Mouse (Mus musculus): ENCODE results near the gene Wrap73. TPM values are rescaled to one million over a fixed set of nuclear protein-coding genes. Genes with fewer than 3 reads are reported as not detected.

Wrap73 gene
- total RNA-seq, 2 experiments from 2014 or later = 9.7 to 10.5 TPM

DNA sequence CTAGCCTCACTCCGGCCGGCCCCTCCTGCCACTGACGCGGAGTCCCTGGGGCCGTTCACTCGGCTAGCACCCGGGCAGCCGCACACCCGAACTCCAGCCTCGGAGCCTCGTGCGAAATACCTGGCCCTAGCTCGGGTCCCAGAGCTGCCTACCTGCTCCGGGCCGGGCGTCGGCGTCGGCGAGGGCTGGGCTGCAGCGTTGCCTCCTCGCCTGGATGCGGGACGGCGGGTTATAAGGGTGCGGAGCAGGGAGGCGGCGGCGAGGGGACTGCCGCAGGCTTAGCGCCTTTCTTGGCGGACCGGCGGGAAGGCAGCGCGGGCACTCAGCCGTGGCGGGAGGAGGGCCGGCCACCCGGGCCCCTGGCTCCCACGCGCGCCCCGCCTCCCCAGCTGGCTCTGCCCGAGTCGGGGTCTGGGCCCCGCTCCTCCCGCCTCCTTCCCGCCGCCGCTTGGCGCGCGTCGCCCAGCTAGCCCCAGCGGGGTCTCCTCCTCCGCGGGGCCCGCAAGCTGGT, 2.4 kb upstream of the Wrap73 start:
- DNase-seq = peak; percentile 20

DNA sequence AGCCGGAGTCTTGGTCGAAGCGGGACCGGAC, 2.2 kb upstream of the Wrap73 start, which contains the start of gene Trp73:
Trp73 (minus strand) TSS at position 27 of the 31 bp plus-strand sequence.
- no peak for DNase-seq

DNA sequence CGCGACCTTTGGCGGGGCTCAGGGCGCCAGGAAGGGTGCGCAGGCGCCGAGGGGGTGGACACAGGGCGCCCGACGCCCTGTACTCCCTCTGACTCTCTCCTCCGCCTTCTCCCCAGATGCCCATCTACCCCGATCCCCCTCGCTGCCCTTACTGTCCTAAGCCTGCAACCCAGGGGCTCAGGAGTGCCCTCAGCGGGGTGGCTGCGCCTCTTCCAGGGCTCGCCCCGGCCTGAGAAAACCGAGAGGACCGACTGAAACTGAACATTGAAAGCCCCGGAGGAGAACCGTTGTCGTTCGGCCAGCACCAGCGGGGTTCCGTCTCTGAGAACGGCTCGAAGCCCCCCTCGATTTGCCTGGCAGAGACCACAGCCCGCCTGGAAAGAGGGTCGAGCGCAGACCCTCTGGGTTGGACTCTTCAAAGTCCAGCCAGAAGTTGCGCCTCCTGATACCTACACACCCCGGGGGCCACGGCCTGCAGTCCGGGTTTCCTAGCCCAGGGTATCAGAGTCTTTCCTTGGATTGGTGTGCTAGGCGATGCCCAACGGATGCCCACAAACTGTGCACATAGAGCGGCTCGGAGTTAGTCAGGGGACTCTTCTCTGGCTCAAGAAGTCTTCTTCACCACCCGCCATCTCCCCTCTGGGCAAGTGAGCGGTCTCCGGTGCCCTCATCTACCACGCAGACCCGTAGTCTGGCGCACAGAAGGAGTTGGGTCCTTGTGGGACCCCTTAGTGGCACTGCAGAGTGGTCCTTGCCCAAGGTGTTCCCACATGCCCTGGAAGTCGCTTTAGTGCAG, 1.8 kb upstream of the Wrap73 start:
- DNase-seq = no peak

GRCm38 (mm10) chr4:154141009-154141867, 934 bp upstream of the Wrap73 start:
- no peak for DNase-seq

DNA sequence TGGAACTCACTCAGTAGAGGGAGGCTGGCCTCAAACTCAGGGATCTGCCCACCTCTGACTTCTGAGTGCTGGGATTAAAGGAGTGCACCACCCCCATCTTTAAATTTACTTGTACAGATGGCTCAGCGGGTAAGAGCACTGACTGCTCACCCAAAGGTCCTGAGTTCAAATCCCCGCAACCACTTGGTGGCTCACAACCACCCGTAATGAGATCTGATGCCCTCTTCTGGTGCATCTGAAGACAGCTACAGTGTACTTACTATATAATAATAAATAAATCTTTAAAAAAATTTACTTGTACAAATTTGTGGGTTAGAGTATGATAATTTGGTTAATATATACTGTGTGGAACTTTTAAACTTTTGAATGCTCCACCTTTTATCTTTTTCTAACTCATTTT, 2.5 kb downstream of the Wrap73 start:
- DNase-seq = no peak

DNA sequence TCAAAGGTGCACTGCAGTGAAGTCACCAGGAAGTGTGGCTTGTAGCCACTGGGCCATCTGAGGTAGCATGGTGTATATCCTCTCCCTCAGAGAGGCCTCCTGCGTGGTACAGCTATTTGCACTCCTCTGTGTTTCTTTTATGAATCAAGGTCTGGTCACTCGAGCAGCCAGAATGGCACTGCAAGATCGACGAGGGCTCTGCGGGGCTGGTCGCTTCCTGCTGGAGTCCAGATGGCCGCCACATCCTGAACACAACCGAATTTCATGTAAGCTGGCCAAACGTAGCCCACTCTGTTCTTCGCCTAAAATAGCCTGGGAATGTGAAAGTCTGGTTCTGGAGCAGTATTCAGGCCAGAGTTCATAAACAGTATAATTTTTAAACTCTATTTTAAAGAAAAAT, 4.2 kb downstream of the Wrap73 start:
- DNase-seq = no peak

DNA sequence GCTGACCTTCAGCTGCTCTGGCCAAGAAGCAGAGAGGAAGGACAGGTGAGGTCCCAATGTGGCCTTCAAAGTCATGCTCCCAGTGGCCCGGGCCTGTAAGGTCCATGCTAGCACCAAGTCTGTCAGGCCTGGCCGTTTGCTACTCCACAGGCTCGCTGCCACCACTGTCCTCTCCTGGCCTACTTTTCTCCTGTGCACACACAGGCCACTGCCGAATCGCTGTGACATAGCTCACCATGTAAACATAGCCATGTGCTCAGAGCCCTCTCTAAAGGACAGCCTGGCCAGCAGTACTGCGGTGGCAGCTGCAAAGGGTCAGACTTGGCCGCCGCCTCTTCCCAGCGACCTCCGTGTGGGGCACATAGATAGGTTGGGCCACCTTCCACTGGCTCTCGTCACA, 11.9 kb downstream of the Wrap73 start:
- DNase-seq = no peak

GRCm38 (mm10) chr4:154156050-154156449, 13.9 kb downstream of the Wrap73 start:
- no peak for DNase-seq

- DNase-seq = no peak
Measured at GRCm38 (mm10) chr4:154157970-154158662, 15.9 kb downstream of the Wrap73 start.

DNA sequence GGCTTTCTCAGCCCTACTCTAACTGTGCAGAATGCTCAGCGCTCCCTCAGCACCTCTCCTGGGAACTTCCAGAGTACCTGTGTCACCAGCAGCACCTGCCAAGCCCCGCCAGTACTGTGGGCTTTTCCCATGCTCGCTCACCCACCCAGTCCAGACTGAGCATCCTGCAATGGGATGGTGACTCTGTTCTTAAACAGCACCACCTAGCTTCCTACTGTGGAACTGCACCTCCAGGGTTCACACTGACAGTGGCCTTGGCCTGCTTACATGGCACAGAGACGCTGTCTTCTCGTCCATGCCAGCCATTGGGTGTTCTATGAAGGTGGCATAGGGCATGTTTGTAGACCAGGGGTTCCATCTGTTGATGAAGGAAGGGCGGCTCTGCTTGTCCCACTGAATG, 16.8 kb downstream of the Wrap73 start:
- DNase-seq = peak; percentile 86

GRCm38 (mm10) chr4:154159961-154160537, 17.9 kb downstream of the Wrap73 start:
- no peak for DNase-seq

DNA sequence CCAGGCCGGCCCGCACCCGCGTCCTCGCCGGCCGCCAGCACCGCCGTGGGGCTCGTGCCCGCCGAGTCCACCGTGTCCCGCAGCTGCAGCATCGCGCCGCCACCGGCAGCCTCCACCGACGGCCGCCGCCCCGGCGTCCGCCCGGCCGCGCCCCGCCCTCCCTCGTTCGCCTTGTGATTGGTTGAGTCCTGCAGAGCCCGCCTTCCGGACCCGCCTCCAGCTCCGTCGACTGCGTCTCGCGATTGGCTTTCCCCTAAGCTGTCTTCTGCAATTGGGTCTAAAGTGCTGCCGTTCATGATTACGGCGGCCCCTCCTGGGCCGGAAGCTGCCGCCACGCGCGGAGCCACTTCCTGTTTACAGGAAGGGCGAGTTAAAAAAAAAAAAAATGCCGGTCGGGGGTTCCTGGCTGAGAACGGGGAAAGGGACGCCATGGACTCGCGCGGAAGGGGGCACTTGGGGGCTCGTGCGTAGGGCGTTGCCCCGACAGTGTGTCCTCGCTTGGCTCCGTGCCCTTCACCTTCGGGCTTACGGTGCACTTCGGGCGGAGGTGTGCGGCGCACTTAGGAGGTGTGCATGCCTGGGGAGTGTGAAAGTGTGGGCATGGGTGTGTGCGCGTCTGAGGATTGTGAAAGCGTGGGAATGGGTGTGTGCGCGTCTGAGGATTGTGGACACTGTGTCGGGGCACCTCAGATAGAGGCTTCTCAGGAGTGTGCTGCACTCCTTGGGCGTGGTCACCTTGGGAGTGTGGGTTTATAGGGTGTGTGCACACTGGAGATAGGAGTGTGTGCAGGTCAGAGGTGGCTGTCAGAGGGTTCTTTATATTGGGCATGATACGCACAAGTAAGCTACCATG, 18.6 kb downstream of the Wrap73 start, which contains the start of gene Tprgl:
Tprgl (minus strand) TSS at position 129 of the 853 bp plus-strand sequence.
- peak; percentile 96 for DNase-seq

- peak; percentile 81 for DNase-seq
Measured at GRCm38 (mm10) chr4:154163296-154163695, 21.1 kb downstream of the Wrap73 start.

DNA sequence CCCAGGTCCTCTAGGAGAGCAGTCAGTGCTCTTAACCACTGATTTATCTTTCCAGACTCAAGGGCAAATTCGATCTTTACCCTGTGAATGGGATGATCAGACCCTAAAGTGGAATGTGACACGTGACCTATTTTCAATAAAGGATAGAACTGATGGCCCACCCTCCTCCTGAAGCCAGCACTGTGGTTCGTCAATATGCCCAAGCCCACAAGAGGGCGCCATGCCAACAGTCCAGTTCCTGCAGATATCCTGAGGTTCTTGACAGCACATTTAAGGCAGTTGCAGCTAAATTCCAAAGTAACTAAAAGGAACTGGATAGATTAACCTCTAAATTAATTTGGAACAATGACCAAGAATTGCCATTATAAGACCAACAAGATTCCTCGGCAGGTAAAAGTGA, 24.9 kb downstream of the Wrap73 start:
- peak; percentile 82 for DNase-seq

GRCm38 (mm10) chr4:154170021-154170420, 27.8 kb downstream of the Wrap73 start:
- DNase-seq = no peak

GRCm38 (mm10) chr4:154170506-154171150, 28.5 kb downstream of the Wrap73 start, which contains the start of gene Megf6:
Megf6 (plus strand) TSS chr4:154170730.
- peak; percentile 43 for DNase-seq

DNA sequence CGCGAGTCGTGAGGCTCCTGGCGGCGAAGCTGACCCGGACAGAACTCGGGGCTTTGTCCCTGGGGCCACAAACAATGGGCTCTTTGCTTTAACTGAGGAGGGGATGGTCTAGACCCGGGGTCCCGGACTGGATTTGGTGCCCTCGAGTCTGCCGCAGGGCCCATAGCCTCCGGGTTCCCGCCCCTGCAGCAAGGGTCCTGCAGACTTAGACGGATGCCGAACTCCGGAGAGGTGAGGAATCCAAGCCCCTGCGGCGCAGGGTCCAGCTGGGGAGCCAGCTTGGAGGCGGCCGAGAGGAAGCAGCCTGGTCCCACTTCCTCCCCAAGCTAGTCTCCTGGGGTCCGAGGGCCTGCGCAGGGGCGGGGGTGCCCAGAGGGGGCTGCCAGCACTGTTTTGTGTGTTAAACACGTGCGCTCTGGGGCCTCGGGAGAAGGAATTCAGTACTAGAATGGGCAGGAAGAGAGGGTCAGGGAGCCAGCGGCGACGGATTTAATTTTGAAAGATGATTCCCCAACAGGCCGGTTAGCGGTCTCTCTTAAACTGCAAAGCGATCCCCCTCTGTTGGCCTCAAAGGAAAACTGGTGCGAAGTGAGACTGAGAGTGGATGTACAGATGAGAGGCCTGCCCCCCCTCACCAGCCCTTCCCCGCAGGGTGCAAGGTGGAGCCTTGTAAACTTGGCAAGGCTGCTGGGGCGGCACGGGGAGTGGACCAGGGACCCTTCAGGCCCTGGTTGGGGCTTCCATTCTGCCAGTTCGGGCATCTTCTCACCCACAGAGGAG, 29.2 kb downstream of the Wrap73 start:
- no peak for DNase-seq

- no peak for DNase-seq
Measured at GRCm38 (mm10) chr4:154171931-154172604, 29.9 kb downstream of the Wrap73 start.

DNA sequence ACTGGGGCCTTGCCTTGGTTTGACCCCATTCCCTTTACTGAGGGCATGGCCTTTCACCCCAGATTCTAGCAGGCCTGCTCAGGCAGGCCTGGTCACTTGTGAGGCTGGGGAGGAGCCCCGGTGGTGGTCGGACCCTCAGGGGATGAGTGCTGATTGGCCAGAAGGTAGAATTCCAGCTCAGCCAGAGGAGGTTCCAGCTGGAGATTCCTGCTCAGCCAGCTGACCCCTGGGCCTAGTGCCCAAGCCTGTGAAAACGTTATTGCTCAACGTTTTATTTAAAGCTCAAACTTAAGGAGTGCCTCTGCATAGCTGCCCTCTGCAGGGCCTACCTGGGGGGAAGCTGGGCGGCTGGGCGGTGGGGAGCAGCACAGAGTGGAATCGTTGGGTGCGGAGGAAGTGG, 35.1 kb downstream of the Wrap73 start:
- peak; percentile 31 for DNase-seq

DNA sequence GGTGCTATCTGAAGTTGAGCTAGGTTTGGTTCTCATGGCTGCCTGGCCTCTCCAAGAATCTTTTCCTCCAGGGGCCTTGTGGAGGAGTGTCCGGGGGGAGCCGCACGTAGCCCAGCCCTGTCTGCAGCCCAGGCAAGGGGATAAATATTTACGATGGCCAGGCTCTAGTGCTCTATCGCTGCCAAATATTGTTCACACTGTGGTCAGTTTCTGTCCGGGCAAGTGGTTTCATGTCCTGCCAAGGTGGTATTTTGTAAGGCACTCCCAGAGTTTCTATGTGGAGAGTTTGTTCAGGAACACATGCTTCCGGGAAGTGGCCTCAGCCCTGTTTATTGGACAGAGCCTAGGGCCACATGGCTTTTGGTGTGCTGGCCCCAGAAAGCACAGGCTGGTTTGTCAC, 38.8 kb downstream of the Wrap73 start:
- DNase-seq = no peak
